Mouse (Mus musculus) embryonic fibroblast, embryonic 13.5 days (primary cell): ENCODE measurements at regions not wholly inside any gene's neighbourhood (a gene's known extent, or its start where the extent isn't known, plus 50 kb on each side); places are given as distances from the start of the nearest gene placed in this dataset.

ENCODE experiments used
- CTCF ChIP-seq: IDR thresholded peaks from 2 replicates; pipeline ENCODE4 v1.5.1; 2011; ENCODE audit warnings: mild to moderate bottlenecking, control low read depth, low read length, moderate library complexity, borderline replicate concordance; ENCODE audit not compliant: insufficient read depth
- POLR2A ChIP-seq: IDR thresholded peaks from 2 replicates; pipeline ENCODE4 v1.6.1; 2011; ENCODE audit warnings: low read depth, mild to moderate bottlenecking, control low read depth, low read length, moderate library complexity

GRCm38 (mm10) chr2:73037266-73038046, 50.9 kb upstream of the Gm11084 start:
- TF ChIP-seq POLR2A = no peak
- TF ChIP-seq CTCF = no peak
